Mouse (Mus musculus) ovary, postnatal 14 days (tissue): ENCODE data around the gene Oasl2.
A peak's percentile ranks its signal among the peaks of the same experiment; 100 is the strongest.
"Not testable (repeated sequence)": the region's sequence is repeated elsewhere in the genome, so short reads cannot be mapped to it uniquely, and the experiment has no call there.

Source experiments
- DNase-seq: peaks from one replicate; pipeline ENCODE4 v3.0.0; 2022; ENCODE audit warnings: low spot score

Gene Oasl2

DNA sequence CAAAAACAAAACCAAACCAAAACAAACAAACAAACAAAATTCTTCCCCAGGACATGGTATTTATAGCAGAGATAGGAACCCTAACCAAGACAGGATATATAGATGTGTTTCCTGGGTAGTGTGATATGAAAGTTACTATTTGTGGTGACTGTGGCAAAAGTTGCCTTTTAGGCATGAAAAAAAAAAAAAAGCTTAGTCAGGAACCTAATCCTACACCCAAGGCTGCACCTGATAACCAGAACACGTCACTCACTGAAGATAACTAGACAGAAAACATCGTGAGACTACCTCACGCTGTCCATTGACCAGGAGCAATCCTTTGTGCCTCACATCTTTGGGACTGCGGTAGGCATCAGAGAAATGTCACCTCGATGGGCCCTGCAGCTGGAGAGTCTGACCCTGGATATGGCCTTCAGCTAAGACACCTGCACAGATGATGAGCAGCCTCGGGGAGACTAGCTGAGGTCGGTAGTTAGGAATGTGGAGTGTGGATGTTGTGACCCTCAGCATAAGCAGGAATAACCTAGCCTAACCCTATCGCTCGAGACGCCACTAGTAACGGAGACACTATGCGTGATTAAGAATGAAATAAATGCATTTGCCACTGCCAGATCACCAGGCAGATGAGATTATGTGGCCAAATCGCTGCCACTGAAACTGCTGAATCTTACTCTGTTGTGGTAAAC, at the start of gene Oasl2:
Oasl2 (plus strand) TSS at position 249 of the 686 bp plus-strand sequence.
- DNase-seq, result no peak

DNA sequence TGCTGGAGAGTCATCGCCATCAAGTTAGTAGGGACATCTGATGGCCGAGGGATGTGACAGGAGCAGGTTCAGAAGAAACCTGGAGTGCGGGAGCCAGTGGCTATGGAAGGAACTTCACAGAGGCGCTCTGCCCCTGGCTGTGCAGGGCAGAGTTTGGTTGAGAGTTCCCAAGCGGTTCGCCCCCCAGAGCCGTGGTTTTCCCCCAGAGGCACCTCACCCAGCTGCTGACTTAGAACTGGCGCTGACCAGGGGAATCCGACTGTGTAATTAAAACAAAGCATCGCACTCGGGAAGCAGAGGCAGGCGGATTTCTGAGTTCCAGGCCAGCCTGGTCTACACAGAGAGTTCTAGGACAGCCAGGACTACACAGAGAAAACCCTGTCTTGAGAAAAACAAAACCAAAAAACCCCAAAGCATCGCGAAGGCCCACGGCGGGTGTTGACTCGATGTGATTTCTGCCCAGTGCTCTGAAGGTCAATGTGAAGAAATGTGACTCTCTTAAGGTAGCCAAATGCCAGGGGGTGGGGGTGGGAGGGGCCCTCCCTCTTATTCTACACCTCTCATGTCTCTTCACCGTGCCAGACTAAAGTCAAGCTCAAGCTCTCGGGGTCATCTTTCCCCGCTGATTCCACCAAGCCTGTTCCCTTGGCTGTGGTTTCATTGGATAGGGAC, 45.0 kb upstream of the Oasl2 start:
- no peak for DNase-seq

DNA sequence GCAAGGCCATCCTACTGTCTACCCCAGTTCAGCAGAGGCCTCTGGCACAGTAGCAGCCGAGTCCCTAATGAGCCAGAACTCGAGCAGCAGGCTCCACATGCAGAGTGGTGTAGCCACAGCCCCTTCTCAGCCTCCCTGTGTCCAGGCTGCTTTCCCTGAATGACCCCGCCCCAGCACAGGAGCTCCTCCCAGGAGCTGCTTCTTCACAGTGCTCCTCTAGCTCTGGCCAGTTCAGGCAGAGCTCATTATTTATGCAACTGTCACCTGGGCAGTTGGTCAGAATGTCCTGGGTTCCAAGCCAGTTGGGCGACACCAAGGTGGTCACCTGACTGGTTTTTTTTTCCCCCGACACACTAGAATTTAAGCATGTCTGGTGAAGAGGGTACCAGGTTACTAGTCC, 43.4 kb upstream of the Oasl2 start, which contains the start of gene 4930519G04Rik:
4930519G04Rik (plus strand) TSS at position 301 of the 400 bp plus-strand sequence.
- DNase-seq, result not testable (repeated sequence)

DNA sequence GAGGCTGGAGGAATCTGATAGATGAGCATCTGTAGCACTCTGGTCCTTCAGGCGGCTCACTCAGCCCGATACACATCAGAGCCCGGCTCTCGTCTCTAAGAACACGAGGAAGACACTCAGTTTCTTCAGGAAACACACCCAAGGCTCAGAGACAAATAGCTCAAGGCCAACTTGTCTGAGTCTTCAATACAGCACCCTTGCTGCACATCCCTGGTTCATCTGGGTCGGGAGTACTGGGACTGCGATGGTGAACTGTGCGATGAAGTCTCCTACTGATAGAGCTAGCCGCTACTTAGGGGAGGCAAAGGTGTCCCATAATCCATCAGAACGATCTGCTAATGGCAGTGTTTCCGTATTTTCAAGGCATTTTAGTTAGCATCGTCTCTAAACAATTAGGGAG, 38.2 kb upstream of the Oasl2 start, which contains the start of gene Gm9936:
Gm9936 (minus strand) TSS at position 101 of the 400 bp plus-strand sequence.
- no peak for DNase-seq

DNA sequence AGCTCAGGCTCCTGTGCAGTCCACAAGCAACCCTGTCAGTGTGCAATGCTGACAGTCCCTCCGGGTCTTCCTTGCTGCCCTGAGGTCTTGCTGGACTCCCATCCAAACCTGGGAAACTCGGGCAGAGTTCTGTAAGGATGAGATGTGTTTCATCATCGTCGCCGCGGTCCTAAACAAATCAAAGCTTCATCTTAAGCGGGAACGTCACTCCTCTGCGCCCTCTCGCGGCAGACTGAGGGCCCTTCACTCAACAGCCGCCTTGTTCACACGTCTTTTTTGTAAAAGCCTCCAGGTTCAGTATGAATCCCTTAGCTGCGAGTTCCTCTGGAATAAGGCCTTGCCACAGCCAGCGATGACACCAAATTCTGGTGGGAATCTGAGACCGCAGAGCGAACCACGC, 37.5 kb upstream of the Oasl2 start:
- DNase-seq, result peak; percentile 58

DNA sequence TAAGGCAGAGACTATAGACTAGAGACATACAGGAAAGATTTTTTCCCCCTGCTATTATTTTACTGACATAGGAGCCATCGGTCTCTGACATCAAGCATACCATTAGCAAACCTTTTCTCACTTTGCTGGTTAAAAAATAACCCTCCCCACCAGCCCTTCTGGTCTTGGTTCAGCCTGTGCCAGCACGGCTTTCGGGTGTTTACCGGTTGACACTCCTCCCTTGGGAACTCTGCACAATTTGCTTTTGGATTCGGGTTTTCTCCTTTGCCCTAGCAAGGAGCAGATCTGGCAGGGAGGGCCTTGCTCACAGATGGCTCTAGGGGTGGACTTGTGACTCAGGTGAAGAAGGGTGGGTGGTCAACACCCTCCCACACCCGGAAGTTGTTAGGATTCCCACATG, 35.0 kb upstream of the Oasl2 start:
- DNase-seq, result no peak

DNA sequence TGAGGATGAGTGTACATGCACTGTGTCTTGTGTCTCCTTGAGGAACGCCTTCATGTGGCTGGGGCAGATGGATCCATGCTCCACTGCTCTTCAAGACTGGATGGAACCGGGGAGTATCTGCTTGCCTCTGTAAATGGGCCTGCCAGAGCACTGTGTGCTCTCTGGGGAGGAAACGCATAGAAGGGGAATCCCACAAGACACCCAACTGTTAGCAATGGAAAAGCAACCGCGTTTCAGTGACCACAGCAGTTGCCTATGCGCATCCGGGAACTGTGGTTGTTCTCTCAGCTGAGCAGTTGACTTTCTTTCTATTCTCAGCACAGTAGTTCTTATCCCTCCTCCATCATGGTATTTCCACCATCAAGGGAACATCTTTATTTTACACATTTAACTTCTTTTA, 31.9 kb upstream of the Oasl2 start:
- no peak for DNase-seq

DNA sequence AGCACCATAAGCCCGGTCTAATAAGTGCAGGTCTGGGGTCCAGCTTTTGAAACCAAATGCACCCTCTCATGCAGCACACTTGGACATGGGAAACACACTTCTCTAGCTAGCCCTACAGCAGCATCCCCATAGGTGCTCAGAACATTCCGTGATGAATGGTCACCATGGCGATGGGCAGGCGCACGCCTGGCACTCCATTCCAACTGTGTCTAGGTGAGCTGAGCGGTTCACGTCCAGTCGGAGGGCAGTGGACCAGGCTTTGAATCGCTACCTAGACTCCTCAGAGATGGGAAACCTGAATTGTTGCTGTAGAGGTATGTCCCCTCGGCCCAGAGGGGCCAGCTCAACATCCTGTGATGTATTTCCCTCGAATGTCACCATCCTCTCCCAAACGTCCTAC, 31.5 kb upstream of the Oasl2 start:
- no peak for DNase-seq

DNA sequence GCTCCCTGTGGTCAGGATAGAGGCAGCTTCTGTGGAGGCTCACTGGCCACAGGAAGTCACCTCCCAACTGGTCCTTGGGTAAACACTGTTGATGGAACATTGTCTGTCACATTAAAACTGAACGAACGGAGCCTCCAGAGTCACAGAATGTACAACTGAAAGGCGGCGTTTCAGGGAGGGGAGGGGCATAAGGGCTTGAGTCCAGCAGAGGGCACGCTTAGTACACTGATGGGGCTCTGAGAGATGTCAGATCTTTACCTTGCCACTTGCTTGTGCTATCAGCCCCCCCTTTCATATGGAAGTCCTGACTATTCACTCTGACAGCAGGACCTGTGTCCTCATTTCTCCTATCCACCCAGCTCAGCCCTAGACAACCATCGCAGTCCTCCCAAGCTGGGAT, 20.9 kb upstream of the Oasl2 start:
- no peak for DNase-seq

DNA sequence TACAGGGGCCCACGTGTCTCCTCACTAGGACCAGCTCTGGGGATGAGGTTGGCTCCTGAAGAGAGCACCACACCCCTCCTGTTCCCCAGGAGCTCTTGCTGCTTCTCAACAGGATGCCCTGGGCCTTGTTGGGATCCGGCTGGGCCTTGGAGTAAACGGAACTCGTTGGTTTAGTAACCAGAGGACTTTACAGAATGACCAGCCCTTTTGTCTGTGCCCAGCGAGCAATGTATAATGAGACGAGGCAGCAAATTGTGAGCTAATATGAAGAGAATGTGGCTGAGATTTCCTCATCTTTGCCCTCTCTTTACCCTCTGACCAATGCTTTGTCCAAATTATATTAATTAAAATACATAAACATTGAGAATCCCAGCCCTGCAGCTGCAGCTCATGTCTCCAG, 20.4 kb upstream of the Oasl2 start:
- DNase-seq, result no peak

DNA sequence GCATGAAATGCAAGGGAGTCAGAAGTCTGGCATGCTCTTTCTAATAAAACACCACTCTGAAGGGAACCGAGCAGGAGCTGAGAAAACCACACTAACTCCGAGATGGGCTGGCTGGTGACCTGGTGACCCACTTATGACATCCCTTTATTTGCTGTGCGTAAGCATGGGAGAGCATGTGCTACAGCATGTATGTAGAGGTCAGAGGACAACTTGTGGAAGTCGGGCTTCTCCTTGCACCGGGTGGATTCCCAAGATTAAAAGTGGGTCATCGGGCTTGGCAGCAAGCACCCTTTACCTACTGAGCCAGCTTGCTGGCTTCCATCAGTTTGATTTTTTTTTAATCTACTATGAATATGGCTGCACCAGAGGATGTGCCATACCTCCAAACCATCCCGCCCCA, 19.2 kb upstream of the Oasl2 start:
- no peak for DNase-seq

DNA sequence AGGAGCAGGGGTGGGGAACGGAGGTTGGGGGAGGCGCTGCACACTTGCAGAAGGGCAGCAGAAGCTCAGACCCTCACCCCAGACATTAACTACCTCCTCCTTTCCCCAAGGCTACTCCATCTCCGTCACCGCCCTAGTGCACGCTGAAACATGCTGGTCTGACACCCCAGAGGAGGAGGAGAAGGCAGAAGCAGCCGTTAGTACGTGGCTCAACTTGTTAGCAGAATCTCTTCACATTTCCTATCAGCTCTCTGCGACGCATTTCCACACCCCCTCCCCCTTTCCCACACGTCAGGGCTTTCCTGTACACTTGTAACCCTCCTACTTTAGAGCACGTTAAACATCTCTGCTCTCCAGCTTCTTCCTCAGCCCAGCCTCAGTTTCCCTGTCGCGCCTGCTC, 17.3 kb upstream of the Oasl2 start:
- no peak for DNase-seq

DNA sequence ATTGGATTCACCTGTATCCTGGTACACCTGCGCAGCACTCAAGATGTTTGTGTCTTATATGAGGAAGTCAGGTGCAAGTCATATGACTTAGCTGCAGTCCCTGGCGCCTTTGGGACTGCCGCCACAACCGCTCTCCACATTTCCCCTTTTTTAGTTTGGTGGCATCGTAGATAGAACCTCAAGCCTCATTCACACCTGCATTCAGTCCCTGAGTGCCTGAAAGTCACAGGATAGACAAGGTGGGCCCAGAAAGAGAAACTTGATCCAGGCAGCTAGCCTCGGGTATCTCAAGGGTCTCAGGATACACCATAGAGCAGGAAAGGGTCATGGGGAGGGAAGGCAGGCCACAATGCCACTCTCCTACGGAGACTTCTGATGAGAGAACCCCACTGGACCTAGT, 14.4 kb upstream of the Oasl2 start:
- DNase-seq, result not testable (repeated sequence)

DNA sequence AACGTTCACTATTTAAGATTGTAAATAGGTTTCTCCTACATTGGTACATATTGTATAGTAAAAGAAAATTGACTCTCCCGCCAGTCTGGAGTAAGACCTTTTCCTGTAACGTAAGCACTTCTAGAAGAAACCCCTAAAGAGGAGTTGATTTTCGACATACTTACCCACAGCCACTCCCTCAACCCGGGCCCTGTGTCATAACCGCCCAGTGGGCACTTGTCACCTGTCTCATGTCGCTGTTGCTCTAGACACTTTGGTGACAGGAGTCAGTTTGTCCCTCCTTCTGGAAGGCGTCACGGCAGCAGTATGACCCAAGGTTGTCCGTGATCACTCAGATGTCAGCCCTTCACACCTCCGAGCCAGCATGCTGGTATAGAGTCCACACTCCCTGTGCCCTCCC, 13.7 kb upstream of the Oasl2 start:
- DNase-seq, result no peak

DNA sequence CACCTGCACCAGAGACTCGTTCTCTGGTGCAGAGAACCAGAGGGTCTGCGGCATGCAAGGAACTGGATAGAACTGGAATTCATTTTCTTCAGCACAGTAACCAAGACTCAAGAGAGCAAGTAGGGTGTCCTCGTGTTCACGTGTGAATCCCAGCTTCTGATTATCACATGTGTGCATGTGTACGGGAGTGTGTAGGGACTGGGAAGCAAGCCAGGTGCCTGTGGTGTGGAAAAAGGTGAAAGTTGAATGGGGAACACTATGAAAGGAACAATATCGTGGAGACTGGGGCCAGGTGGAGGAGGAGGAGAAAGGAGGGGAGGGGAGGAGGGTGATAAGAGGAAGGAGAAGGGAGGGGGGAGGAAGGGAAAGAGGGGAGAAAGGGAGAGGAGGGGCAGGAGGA, 9.9 kb upstream of the Oasl2 start:
- no peak for DNase-seq

DNA sequence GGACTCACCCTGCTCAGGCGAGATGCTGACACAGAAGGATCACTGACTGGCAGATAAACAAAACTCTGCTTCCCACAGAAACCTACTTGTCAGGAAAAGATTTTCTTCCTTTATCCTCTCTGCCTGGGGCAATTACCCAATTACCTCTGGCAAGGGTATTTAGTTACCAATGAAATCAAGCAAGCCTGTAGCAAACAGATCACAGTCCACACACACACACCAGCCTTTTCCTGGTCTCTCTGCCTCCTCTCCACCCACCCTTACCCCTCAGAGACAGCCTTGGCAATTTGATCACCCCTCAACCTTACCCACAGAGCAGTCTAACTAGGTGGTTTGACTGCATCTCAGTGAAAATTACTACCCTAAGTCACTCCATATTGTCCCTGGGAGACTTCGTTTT, 7.7 kb upstream of the Oasl2 start:
- DNase-seq, result no peak

DNA sequence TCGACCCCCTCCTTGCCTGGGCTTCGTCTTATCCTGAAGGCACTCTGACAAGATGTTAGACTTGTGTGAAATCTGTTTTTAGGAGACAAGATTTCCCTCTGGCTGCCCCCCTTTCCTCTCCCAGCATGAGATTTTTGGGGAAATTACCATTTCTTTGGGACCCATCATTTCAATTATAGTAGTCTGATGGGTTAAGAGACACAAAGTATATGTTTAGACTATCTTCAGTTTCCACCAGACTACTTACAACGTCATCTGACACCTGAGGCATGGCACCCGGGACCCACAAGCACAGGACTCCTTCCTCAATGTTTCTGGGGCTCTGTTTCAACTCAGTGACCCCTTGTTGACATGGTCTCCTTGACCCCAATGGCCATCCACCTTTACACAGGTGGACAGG, 1.2 kb upstream of the Oasl2 start:
- DNase-seq, result no peak

DNA sequence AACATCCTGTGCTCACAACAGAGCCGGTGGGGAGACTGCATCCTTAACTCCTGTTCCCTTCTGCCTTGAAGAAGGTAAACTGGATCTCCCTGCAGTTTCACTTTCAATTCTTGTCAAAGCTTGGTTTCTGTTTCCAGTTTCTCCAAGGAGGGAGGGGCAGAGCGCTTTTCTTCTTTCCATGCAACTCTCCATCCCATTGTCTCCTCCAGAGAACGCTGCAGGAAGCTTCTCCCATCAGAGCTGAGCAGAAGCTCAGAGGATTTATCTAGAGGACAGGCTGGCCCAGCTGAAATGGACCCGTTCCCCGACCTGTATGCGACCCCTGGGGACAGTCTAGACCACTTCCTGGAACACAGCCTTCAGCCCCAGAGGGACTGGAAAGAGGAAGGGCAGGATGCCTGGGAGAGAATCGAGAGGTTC, 648 bp downstream of the Oasl2 start:
- DNase-seq, result peak; percentile 26

DNA sequence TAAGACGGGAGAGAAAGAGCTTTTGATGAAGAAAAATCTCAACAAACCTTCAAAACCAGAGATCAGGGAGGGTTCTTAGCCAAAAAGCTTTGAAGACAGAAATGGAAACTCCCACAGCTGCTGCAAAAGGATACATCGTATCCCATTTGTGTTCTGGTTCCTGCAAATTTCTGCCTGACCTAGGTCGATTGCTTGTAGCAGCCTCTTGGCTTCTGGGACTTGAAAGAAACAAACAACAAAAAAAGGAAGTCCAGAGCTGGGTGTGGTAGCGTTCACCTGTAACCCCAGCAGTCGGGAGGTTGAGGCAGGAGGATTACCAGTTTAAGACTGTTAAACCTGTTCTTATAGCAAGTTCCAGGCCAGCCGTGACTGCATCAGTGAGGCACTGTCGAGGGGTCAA, 2.1 kb downstream of the Oasl2 start:
- no peak for DNase-seq

DNA sequence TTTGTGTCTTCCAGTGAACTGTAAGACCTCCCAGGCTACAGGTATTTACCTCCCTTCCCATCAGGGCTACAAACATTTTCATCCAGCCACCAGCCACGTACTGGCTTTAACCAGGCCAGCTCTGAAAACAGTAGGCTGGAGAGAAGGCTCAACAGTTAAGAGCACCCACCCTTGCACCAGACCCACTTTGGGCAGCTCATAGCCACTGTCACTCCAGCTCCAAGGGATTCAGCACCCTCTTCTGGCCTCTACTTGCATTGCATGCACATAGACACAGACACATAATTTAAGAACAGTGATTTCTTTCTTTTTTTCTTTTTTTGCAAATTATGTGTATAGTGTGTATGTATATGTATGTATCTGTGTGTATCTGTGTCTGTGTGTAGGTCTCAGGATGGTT, 5.7 kb downstream of the Oasl2 start:
- peak; percentile 29 for DNase-seq

DNA sequence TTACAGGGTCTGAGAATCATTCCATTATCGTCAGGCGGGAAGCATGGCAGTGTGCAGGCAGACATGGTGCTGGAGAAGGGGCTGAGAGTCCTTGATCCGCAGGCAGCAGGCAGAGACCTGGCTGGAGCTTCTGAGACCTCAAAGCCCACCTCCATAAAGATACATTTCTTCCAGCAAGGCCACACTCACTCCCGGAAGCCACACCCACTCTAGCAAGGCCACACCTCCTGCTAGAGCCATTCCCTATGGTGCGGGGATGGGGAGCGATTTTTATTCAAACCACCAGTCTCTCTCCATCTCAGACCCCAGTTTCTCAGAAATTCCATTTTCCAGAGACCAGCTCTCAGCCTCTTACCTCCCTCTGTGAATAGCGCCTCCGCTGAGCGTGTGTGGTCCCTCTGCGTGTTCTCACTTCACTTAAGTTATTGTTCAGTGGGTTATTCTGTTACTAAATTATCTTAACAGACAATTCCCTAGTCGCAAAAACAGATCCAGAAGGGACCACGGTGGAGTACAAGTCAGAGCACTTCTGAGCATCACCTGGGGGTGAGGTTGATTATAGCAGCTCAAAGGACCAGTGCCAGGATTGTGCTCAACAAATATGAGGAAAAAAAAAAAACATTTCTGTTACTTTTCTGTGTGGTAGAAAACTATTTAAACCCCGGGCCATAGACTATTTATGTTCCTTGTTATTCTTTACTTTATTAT, 12.0 kb downstream of the Oasl2 start:
- no peak for DNase-seq

DNA sequence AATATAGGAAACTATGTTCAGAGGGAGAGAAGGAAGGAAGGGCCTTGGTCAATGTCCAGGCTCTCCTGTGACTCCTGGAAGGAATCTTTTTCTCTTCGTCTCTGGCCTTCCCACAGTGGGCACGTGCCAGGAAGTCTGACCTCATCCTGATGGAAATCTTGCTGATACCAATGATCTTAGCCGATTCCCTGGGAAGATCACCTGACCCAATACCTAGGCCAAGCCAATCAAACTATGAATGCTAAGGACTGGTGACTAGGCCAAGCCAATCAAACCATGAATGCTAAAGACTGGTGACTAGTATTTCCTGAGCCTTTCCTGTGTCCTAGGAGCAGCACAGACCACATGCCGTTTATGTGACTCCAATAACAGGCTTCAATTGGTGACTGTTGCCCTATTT, 16.9 kb downstream of the Oasl2 start:
- DNase-seq, result no peak

DNA sequence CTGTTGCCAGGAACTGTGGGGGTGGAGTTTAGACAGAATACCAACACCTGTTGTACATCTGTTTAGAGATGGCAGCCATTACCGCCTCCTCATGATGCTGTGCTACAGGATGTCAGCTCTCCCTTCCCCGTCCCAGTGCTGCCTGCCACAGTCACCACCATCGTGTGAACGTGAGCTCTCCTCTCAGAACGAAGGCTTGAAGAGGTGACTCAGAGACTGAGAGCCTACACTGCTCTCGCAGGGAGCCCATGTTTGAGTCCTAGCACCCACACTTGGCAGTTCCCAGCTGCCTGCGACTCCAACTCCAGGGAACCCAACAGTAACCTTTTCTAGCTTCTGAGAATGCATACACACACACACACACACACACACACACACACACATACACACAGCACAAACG, 18.1 kb downstream of the Oasl2 start:
- DNase-seq, result no peak
